ENCODE assay signal across 23 mouse cellular contexts in genomic region chr9:20835431-20835954, GRCm38 (mm10). TPM values are rescaled to one million over a fixed set of nuclear protein-coding genes. Genes with fewer than 3 reads are reported as not detected.
DNase-seq lines count a peak whose midpoint lies in the region; TF ChIP-seq lines count a peak whose summit lies in the region.
"Not testable (repeated sequence)": the region's sequence is repeated elsewhere in the genome, so short reads cannot be mapped to it uniquely, and the experiment has no call there.
"Had no signal": no experiment of that assay in that cellular context is flagged by ENCODE, and none has a peak within 500 bp of the region (broad histone marks: within the 10 kb centered on the region; RNA-seq: fewer than 3 reads in every experiment).

No protein-coding gene starts in this region.

- peaks cover 48% of the 10 kb centered on the region for H3K27me3 ChIP-seq in CH12.LX (replicated peaks)

- dilution Hi-C loops in CH12.LX (cut with MboI; ENCODE audit: extremely low pct_ligation_motif_present, extremely low pct_unique_long_range_greater_than_20kb, low sequenced_read_pairs), result not testable (repeated sequence)

- not testable (repeated sequence) for H3K27ac ChIP-seq in CH12.LX (ENCODE audit: insufficient read depth, low read depth)

- H3K4me3 ChIP-seq in CH12.LX (replicated peaks in 1 of 3; ENCODE audit: low read depth in 2 of 3, low read length in 2 of 3, poor library complexity in 1 of 3), result not testable (repeated sequence)

- TF ChIP-seq POLR2A in CH12.LX (IDR thresholded peaks at IDR 0.05; ENCODE audit: low read depth, low read length), result not testable (repeated sequence)

- H3K79me2 ChIP-seq in CH12.LX (replicated peaks; ENCODE audit: control insufficient read depth, extremely low read depth, insufficient read depth, poor library complexity, severe bottlenecking), result not testable (repeated sequence)

- TF ChIP-seq RAD21 in CH12.LX (IDR thresholded peaks at IDR 0.05; ENCODE audit: low read depth, low read length), result not testable (repeated sequence)

- peaks cover 2 to 15% of the 10 kb centered on the region in 2 experiments; a peak in 2 of 4 replicates for H3K4me1 ChIP-seq in CH12.LX (ENCODE audit: control insufficient read depth in 1 of 2, insufficient read depth in 2 of 2)

- in situ Hi-C loops in CH12.LX (cut with MboI; ENCODE audit: low pct_ligation_motif_present, low pct_unique_long_range_greater_than_20kb, low sequenced_read_pairs), result not testable (repeated sequence)

- peak; percentile 35 for DNase-seq in 3134 (ENCODE audit: extremely low read depth, insufficient read length, low spot score)
- DNase-seq in CH12.LX (ENCODE audit: extremely low read depth), result peak; percentile 60
- DNase-seq in ES-CJ7 (ENCODE audit: low read depth, low spot score), result peak; percentile 68
- DNase-seq in R1 (ENCODE audit: low read depth, low spot score), result peak; percentile 86
- DNase-seq in ZHBTc4 (ENCODE audit: low read depth, low spot score), result peak; percentile 44
- peak; percentile 17 for DNase-seq in induced T-regulatory cell, adult 2 months (ENCODE audit: low read depth)

- not testable (repeated sequence) for TF ChIP-seq CTCF in CH12.LX (conservative IDR thresholded peaks at IDR 0.05 in 1 of 2, IDR thresholded peaks at IDR 0.05 in 1 of 2; ENCODE audit: low read depth in 2 of 2, low read length in 2 of 2)

- H3K9me3 ChIP-seq in CH12.LX (replicated peaks; ENCODE audit: low read length), result not testable (repeated sequence)

- H3K9ac ChIP-seq in CH12.LX (ENCODE audit: insufficient read depth, low read depth), result not testable (repeated sequence)

- not testable (repeated sequence) for H3K4me2 ChIP-seq in CH12.LX (ENCODE audit: insufficient read depth, low read depth, poor library complexity, severe bottlenecking)

- not testable (repeated sequence) for H3K36me3 ChIP-seq in CH12.LX (replicated peaks in 1 of 2; ENCODE audit: control insufficient read depth in 1 of 2, insufficient read depth in 1 of 2, low read length in 1 of 2)

- peak; percentile 79 for TF ChIP-seq EP300 in CH12.LX (IDR thresholded peaks at IDR 0.05; ENCODE audit: low read length)

TF ChIP-seq in CH12.LX, 34 proteins besides CTCF, POLR2A, EP300 and RAD21:
- TF ChIP-seq MAFK (IDR thresholded peaks at IDR 0.05; ENCODE audit: insufficient replicate concordance, low read length) (0 out of 2 replicates have a peak, but pooled peaks have one; percentile 36), ETS1 (conservative IDR thresholded peaks at IDR 0.05; ENCODE audit: low read depth, low read length) (peak; percentile 72), BHLHE40 (IDR thresholded peaks at IDR 0.05; ENCODE audit: low read depth, low read length) (0 out of 2 replicates have a peak, but pooled peaks have one; percentile 41), IRF4 (IDR thresholded peaks at IDR 0.05; ENCODE audit: low read depth, low read length) (peak; percentile 72), TCF12 (IDR thresholded peaks at IDR 0.05; ENCODE audit: low read depth, low read length) (peak; percentile 37; the same call in 1 of the 2 replicates)

RNA-seq across cellular contexts. Expression of gene Rdh8, which starts 17.2 kb away (rescaled TPM):
- not detected in 2 replicates for total RNA-seq in CH12.LX (2012; rRNA removed)
- not detected in 2 replicates for total RNA-seq in CH12.LX (2014; rRNA removed)
- not detected in 2 replicates for polyA plus RNA-seq in CH12.LX (2012; ENCODE audit: insufficient read length, low read depth)
- total RNA-seq: adrenal gland, adult 18-20 months; adrenal gland, adult 2 months; adrenal gland, adult 8-10 months; adrenal gland, postnatal 10 days; adrenal gland, postnatal 14 days; adrenal gland, postnatal 25 days; adrenal gland, postnatal 36 days; adrenal gland, postnatal 4 days; ES-E14; G1E; MEL had no signal
- polyA plus RNA-seq: activated CD4-positive, CD25-positive, alpha-beta regulatory T cell, adult 4 months; adrenal gland, adult 2 months; brain, embryonic 14.5 days; C2C12; CD4-positive, CD25-positive, alpha-beta regulatory T cell, adult 4 months; cerebellum, adult 2 months; G1E; Patski had no signal

RNA-seq across cellular contexts. Expression of gene Col5a3, which starts 20.6 kb away (rescaled TPM):
- total RNA-seq in CH12.LX (2012; rRNA removed) (0.08 and 0.25 TPM in 2 replicates), CH12.LX (2014; rRNA removed) (not detected in 2 replicates)
- 0.04 TPM in 1 of 2 replicates, not detected in the other for polyA plus RNA-seq in CH12.LX (2012; ENCODE audit: insufficient read length, low read depth)
- polyA plus RNA-seq: activated CD4-positive, CD25-positive, alpha-beta regulatory T cell, adult 4 months; CD4-positive, CD25-positive, alpha-beta regulatory T cell, adult 4 months; G1E had no signal

RNA-seq across cellular contexts. Expression of gene A230050P20Rik, which starts 32.9 kb away (rescaled TPM):
- total RNA-seq in CH12.LX (2012; rRNA removed) (18.8 and 25.2 TPM in 2 replicates), CH12.LX (2014; rRNA removed) (3.3 and 3.7 TPM in 2 replicates)
- polyA plus RNA-seq in CH12.LX (2012; ENCODE audit: insufficient read length, low read depth), result 11.0 and 11.2 TPM in 2 replicates

RNA-seq across cellular contexts. Expression of gene Angptl6, which starts 44.0 kb away (rescaled TPM):
- total RNA-seq in CH12.LX (2012; rRNA removed), result 3.4 and 11.8 TPM in 2 replicates
- 1.4 and 2.0 TPM in 2 replicates for total RNA-seq in CH12.LX (2014; rRNA removed)
- 0.57 and 1.1 TPM in 2 replicates for polyA plus RNA-seq in CH12.LX (2012; ENCODE audit: insufficient read length, low read depth)

RNA-seq across cellular contexts. Expression of gene Ppan, which starts 52.5 kb away (rescaled TPM):
- total RNA-seq in CH12.LX (2012; rRNA removed), result 346 and 359 TPM in 2 replicates
- 242 and 272 TPM in 2 replicates for total RNA-seq in CH12.LX (2014; rRNA removed)
- polyA plus RNA-seq in CH12.LX (2012; ENCODE audit: insufficient read length, low read depth), result 359 and 389 TPM in 2 replicates

Comparison
In these comparisons a context has a peak if more than half of its experiments do, and no peak if none do; other contexts are left out.
1. DNase-seq: peak in every context shown above with its lines; median percentile 86 in R1; 68 in ES-CJ7; 60 in CH12.LX; 44 in ZHBTc4; 35 in 3134; 17 in induced T-regulatory cell, adult 2 months.